Mouse (Mus musculus) right cerebral cortex, adult 18-20 months (tissue): ENCODE measurements around the gene Gm8332.
"Not testable (repeated sequence)": the region's sequence is repeated elsewhere in the genome, so short reads cannot be mapped to it uniquely, and the experiment has no call there.

Source experiments
- DNase-seq: peaks from one replicate; pipeline ENCODE4 v3.0.0; 2022; ENCODE audit warnings: mixed read lengths

The Gm8332 gene

GRCm38 (mm10) chr12:88250000-88250399, at the start of gene Gm8332:
Gene Gm8332 (minus strand): TSS chr12:88250100.
- not testable (repeated sequence) for DNase-seq

- DNase-seq, result not testable (repeated sequence)
These were observed 47.3 kb upstream of the Gm8332 start for GRCm38 (mm10) chr12:88297171-88297570.

GRCm38 (mm10) chr12:88293082-88293481, 43.2 kb upstream of the Gm8332 start:
- not testable (repeated sequence) for DNase-seq

- DNase-seq, result not testable (repeated sequence)
These were observed 35.3 kb upstream of the Gm8332 start for GRCm38 (mm10) chr12:88285224-88285623.

- DNase-seq, result not testable (repeated sequence)
These were observed 24.5 kb upstream of the Gm8332 start, which contains the start of gene Gm5662 for GRCm38 (mm10) chr12:88274400-88274799. Gene Gm5662 (minus strand): TSS chr12:88274500.

GRCm38 (mm10) chr12:88257241-88257640, 7.3 kb upstream of the Gm8332 start:
- DNase-seq, result no peak

GRCm38 (mm10) chr12:88255917-88256316, 6.0 kb upstream of the Gm8332 start:
- not testable (repeated sequence) for DNase-seq

- not testable (repeated sequence) for DNase-seq
These were observed 4.1 kb downstream of the Gm8332 start for GRCm38 (mm10) chr12:88245786-88246185.

- DNase-seq, result not testable (repeated sequence)
These were observed 7.0 kb downstream of the Gm8332 start for GRCm38 (mm10) chr12:88242940-88243339.

- no peak for DNase-seq
These were observed 30.5 kb downstream of the Gm8332 start for GRCm38 (mm10) chr12:88219445-88219844.

- not testable (repeated sequence) for DNase-seq
These were observed 31.8 kb downstream of the Gm8332 start for GRCm38 (mm10) chr12:88218059-88218458.

- no peak for DNase-seq
These were observed 35.3 kb downstream of the Gm8332 start for GRCm38 (mm10) chr12:88214641-88215040.

GRCm38 (mm10) chr12:88211458-88211857, 38.4 kb downstream of the Gm8332 start:
- not testable (repeated sequence) for DNase-seq

- no peak for DNase-seq
These were observed 47.0 kb downstream of the Gm8332 start for GRCm38 (mm10) chr12:88202856-88203255.
